Mouse (Mus musculus): ENCODE data around the gene Ino80. TPM values are rescaled to one million over a fixed set of nuclear protein-coding genes. Genes with fewer than 3 reads are reported as not detected.

Gene Ino80
- polyA plus RNA-seq, 1 experiment from 2014 or later: 3.6 TPM

- no peak for DNase-seq (ENCODE audit: low spot score)
- Histone ChIP-seq H3K4me2 (ENCODE audit: low read depth, low read length) (no peak overlapping the region), H3K36me3 (replicated peaks; ENCODE audit: control insufficient read depth, insufficient read depth, low read depth, low read length) (no peaks in the 10 kb centered on the region), H3K27ac (replicated peaks; ENCODE audit: low read depth, low read length) (no peak overlapping the region), H3K9me3 (replicated peaks; ENCODE audit: control insufficient read depth, low read length) (no peaks in the 10 kb centered on the region), H3K4me1 (ENCODE audit: control insufficient read depth, insufficient read depth, low read length) (peaks cover 3% of the 10 kb centered on the region; the same call in 1 of the 2 replicates), H3K9ac (replicated peaks; ENCODE audit: low read length) (no peak overlapping the region), H3K4me3 (ENCODE audit: low read depth, low read length) (no peak overlapping the region), H3K27me3 (ENCODE audit: control insufficient read depth, insufficient read depth, low read length) (peaks cover 13% of the 10 kb centered on the region)
- WGBS: 31% methylated on average over 1 of the region's 1 CpGs
- ATAC-seq (replicated peaks; ENCODE audit: insufficient number of reproducible peaks, low FRiP score, low TSS enrichment, low read depth): no peak
Observed at GRCm38 (mm10) chr2:119334135-119334534, 143.4 kb downstream of the Ino80 start.

GRCm38 (mm10) chr2:119332177-119332661, 145.3 kb downstream of the Ino80 start:
- Histone ChIP-seq H3K27me3 (ENCODE audit: control insufficient read depth, insufficient read depth, low read length) (peaks cover 28% of the 10 kb centered on the region), H3K9me3 (replicated peaks; ENCODE audit: control insufficient read depth, low read length) (no peaks in the 10 kb centered on the region), H3K4me3 (ENCODE audit: low read depth, low read length) (no peak overlapping the region), H3K36me3 (replicated peaks; ENCODE audit: control insufficient read depth, insufficient read depth, low read depth, low read length) (no peaks in the 10 kb centered on the region), H3K4me1 (ENCODE audit: control insufficient read depth, insufficient read depth, low read length) (no peaks in the 10 kb centered on the region), H3K9ac (replicated peaks; ENCODE audit: low read length) (no peak overlapping the region), H3K27ac (replicated peaks; ENCODE audit: low read depth, low read length) (no peak overlapping the region), H3K4me2 (ENCODE audit: low read depth, low read length) (no peak overlapping the region)
- no peak for DNase-seq (ENCODE audit: low spot score)
- WGBS: 76% methylated on average over 24 of the region's 24 CpGs
- no peak for ATAC-seq (replicated peaks; ENCODE audit: insufficient number of reproducible peaks, low FRiP score, low TSS enrichment, low read depth)

- ATAC-seq (replicated peaks; ENCODE audit: insufficient number of reproducible peaks, low FRiP score, low TSS enrichment, low read depth): no peak
- 92% methylated on average over 8 of the region's 8 CpGs for WGBS
- no peak overlapping the region for H3K4me3 ChIP-seq (ENCODE audit: low read depth, low read length)
- DNase-seq (ENCODE audit: low spot score): no peak
- H3K27me3 ChIP-seq (ENCODE audit: control insufficient read depth, insufficient read depth, low read length): peaks cover 43% of the 10 kb centered on the region
- H3K27ac ChIP-seq (replicated peaks; ENCODE audit: low read depth, low read length): no peak overlapping the region
- no peaks in the 10 kb centered on the region for H3K9me3 ChIP-seq (replicated peaks; ENCODE audit: control insufficient read depth, low read length)
- H3K4me1 ChIP-seq (ENCODE audit: control insufficient read depth, insufficient read depth, low read length): peaks cover 1% of the 10 kb centered on the region
- H3K9ac ChIP-seq (replicated peaks; ENCODE audit: low read length): no peak overlapping the region
- no peaks in the 10 kb centered on the region for H3K36me3 ChIP-seq (replicated peaks; ENCODE audit: control insufficient read depth, insufficient read depth, low read depth, low read length)
- no peak overlapping the region for H3K4me2 ChIP-seq (ENCODE audit: low read depth, low read length)
Observed at GRCm38 (mm10) chr2:119330795-119331194, 146.7 kb downstream of the Ino80 start.

GRCm38 (mm10) chr2:119329123-119329817, 148.2 kb downstream of the Ino80 start:
- peaks cover 6% of the 10 kb centered on the region for H3K4me1 ChIP-seq (ENCODE audit: control insufficient read depth, insufficient read depth, low read length)
- H3K4me3 ChIP-seq (ENCODE audit: low read depth, low read length): no peak overlapping the region
- ATAC-seq (replicated peaks; ENCODE audit: insufficient number of reproducible peaks, low FRiP score, low TSS enrichment, low read depth) (no peak), DNase-seq (ENCODE audit: low spot score) (no peak)
- no peaks in the 10 kb centered on the region for H3K36me3 ChIP-seq (replicated peaks; ENCODE audit: control insufficient read depth, insufficient read depth, low read depth, low read length)
- 62% methylated on average over 3 of the region's 3 CpGs for WGBS
- H3K27ac ChIP-seq (replicated peaks; ENCODE audit: low read depth, low read length): no peak overlapping the region
- H3K9ac ChIP-seq (replicated peaks; ENCODE audit: low read length): no peak overlapping the region
- peaks cover 57% of the 10 kb centered on the region for H3K27me3 ChIP-seq (ENCODE audit: control insufficient read depth, insufficient read depth, low read length)
- no peaks in the 10 kb centered on the region for H3K9me3 ChIP-seq (replicated peaks; ENCODE audit: control insufficient read depth, low read length)
- no peak overlapping the region; the same call in 1 of the 2 replicates for H3K4me2 ChIP-seq (ENCODE audit: low read depth, low read length)

GRCm38 (mm10) chr2:119328546-119328945, 148.9 kb downstream of the Ino80 start:
- Histone ChIP-seq H3K4me3 (ENCODE audit: low read depth, low read length) (no peak overlapping the region), H3K27me3 (ENCODE audit: control insufficient read depth, insufficient read depth, low read length) (peaks cover 65% of the 10 kb centered on the region), H3K27ac (replicated peaks; ENCODE audit: low read depth, low read length) (no peak overlapping the region), H3K9me3 (replicated peaks; ENCODE audit: control insufficient read depth, low read length) (no peaks in the 10 kb centered on the region), H3K4me1 (ENCODE audit: control insufficient read depth, insufficient read depth, low read length) (peaks cover 8% of the 10 kb centered on the region), H3K36me3 (replicated peaks; ENCODE audit: control insufficient read depth, insufficient read depth, low read depth, low read length) (no peaks in the 10 kb centered on the region), H3K4me2 (ENCODE audit: low read depth, low read length) (no peak overlapping the region), H3K9ac (replicated peaks; ENCODE audit: low read length) (no peak overlapping the region)
- ATAC-seq (replicated peaks; ENCODE audit: insufficient number of reproducible peaks, low FRiP score, low TSS enrichment, low read depth) (no peak), DNase-seq (ENCODE audit: low spot score) (no peak)
- 36% methylated on average over 5 of the region's 5 CpGs for WGBS

- Histone ChIP-seq H3K9me3 (replicated peaks; ENCODE audit: control insufficient read depth, low read length) (no peaks in the 10 kb centered on the region), H3K4me2 (ENCODE audit: low read depth, low read length) (no peak overlapping the region), H3K9ac (replicated peaks; ENCODE audit: low read length) (no peak overlapping the region), H3K4me1 (ENCODE audit: control insufficient read depth, insufficient read depth, low read length) (peaks cover 8% of the 10 kb centered on the region), H3K4me3 (ENCODE audit: low read depth, low read length) (0 out of 2 replicates have a peak overlapping the region, but pooled peaks have one; percentile 7), H3K27ac (replicated peaks; ENCODE audit: low read depth, low read length) (no peak overlapping the region), H3K27me3 (ENCODE audit: control insufficient read depth, insufficient read depth, low read length) (peaks cover 69% of the 10 kb centered on the region), H3K36me3 (replicated peaks; ENCODE audit: control insufficient read depth, insufficient read depth, low read depth, low read length) (no peaks in the 10 kb centered on the region)
- 14% methylated on average over 11 of the region's 11 CpGs for WGBS
- ATAC-seq (replicated peaks; ENCODE audit: insufficient number of reproducible peaks, low FRiP score, low TSS enrichment, low read depth) (no peak), DNase-seq (ENCODE audit: low spot score) (no peak)
Observed at GRCm38 (mm10) chr2:119327942-119328526, 149.5 kb downstream of the Ino80 start.

- DNase-seq (ENCODE audit: low spot score): peak; percentile 65
- peaks cover 11% of the 10 kb centered on the region for H3K4me1 ChIP-seq (ENCODE audit: control insufficient read depth, insufficient read depth, low read length)
- under 1% methylated on average over 30 of the region's 30 CpGs for WGBS
- no peak overlapping the region for H3K27ac ChIP-seq (replicated peaks; ENCODE audit: low read depth, low read length)
- H3K4me2 ChIP-seq (ENCODE audit: low read depth, low read length): peak overlapping the region; percentile 69
- H3K27me3 ChIP-seq (ENCODE audit: control insufficient read depth, insufficient read depth, low read length): peaks cover 78% of the 10 kb centered on the region
- no peak for ATAC-seq (replicated peaks; ENCODE audit: insufficient number of reproducible peaks, low FRiP score, low TSS enrichment, low read depth)
- H3K9me3 ChIP-seq (replicated peaks; ENCODE audit: control insufficient read depth, low read length): no peaks in the 10 kb centered on the region
- no peak overlapping the region for H3K9ac ChIP-seq (replicated peaks; ENCODE audit: low read length)
- no peaks in the 10 kb centered on the region for H3K36me3 ChIP-seq (replicated peaks; ENCODE audit: control insufficient read depth, insufficient read depth, low read depth, low read length)
- H3K4me3 ChIP-seq (ENCODE audit: low read depth, low read length): peak overlapping the region; percentile 26
Observed at GRCm38 (mm10) chr2:119327102-119327480, 150.4 kb downstream of the Ino80 start.
